Mouse (Mus musculus) heart, postnatal 36 days (tissue): Measurements from ENCODE around the gene 2310039H08Rik. TPM values are rescaled to one million over a fixed set of nuclear protein-coding genes. Genes with fewer than 3 reads are reported as not detected.

Source experiments
- DNase-seq, 2 experiments: peaks; one replicate each; pipeline ENCODE4 v3.0.0; 2021 to 2022
- intact Hi-C: fragments of 180-260 bp; cut with DNase I; formaldehyde crosslinking; loops from one replicate; pipeline ENCODE4 v1.15.1; 2025
- total RNA-seq, 2 experiments: library from RNA; stranded (reverse); gene quantifications; 2 replicates each; pipeline ENCODE4 v1.2.3; 2021

Gene 2310039H08Rik
- total RNA-seq, 2 experiments from 2014 or later, result 25.4 to 27.6 TPM

DNA sequence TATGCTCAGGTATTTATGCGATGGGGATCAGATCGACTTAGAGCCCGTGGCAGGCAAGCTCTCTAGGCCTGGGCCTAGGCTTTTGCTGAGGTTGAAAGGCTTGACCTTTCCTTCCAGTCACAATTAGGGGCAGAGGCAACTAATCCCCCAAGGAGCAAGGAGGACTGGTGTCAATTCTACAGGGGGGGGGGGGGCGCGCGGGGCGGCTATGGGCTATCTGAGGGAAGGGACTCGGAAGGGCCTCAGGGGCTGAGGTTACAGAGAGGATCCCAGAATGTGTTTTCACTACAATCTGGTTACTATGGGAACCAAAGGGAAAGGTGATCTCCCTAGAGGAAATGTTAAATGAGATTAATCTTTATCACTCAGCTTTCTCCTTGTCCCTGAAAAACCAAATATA is 25.0 kb downstream of the 2310039H08Rik start:
- DNase-seq, result no peak
- intact Hi-C loops, result no loop called here

GRCm38 (mm10) chr17:46799680-46800079 is 27.2 kb downstream of the 2310039H08Rik start:
- intact Hi-C loops, result no loop called here
- DNase-seq, result no peak

DNA sequence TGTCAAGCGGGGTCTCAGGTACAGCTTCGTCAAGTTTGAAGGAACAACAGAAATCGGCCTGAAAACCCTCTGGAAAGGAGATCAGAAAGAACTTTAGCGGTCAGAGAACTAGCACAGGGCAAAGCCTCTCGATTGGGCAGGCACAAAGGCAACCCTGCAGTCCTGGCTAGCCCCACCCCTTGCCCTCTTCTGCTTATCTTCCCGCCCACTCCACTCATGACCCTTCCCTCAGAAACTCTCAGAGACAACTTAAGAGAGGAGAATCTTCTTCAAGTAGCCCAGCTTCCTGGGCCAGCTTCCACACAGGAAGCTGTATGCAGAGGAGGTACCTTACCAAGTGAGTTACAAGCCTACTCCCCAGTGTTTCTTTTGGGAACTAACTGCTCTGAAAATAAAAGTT is 29.3 kb downstream of the 2310039H08Rik start:
- intact Hi-C loops, result no loop called here
- no peak for DNase-seq

GRCm38 (mm10) chr17:46808376-46808775 is 35.9 kb downstream of the 2310039H08Rik start:
- no peak for DNase-seq
- intact Hi-C loops, result loop anchor here (5.0 kb wide), 1 partner anchor 79 kb away; no protein-coding TSS in a partner anchor

DNA sequence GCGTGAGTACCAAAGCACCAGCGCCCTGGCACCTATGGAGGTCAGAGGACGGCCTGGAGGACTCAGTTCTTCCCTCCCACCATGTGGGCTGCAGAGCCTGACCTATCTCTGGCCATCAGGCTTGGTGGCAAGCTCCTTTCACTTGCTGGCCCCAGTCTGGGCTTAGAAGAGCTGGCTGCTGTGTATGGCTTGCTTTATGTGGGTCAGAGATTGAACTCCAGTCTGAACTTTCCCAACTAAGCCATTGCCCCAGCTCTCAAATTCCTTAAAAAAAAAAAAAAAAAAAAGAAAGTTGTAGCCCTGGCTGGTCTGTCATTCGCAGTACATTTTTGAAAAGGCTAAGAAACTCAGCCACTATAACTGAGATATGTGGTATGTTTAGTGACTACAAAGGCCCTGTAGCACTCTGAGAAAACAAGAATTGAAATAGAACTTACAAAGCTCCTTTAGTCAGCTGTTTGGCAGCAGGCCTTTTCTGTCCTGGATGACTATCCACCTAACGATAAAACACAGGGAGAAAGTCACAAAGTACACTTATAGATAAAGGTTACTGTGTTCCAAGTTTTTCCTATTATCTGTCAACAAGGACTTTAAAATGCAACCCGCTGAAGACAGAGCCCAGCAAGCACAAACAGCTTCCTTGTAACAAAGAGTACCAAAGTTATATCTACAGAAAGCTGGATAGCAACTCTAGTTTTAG is 36.8 kb downstream of the 2310039H08Rik start:
- peak in 1 of 2 experiments; percentile 35 for DNase-seq
- intact Hi-C loops, result loop anchor here (5.0 kb wide), 1 partner anchor 78 kb away; no protein-coding TSS in a partner anchor

GRCm38 (mm10) chr17:46810672-46811071 is 38.2 kb downstream of the 2310039H08Rik start:
- intact Hi-C loops, result loop anchor here (5.0 kb wide), 1 partner anchor 42 kb away; no protein-coding TSS in a partner anchor
- no peak for DNase-seq

GRCm38 (mm10) chr17:46812442-46812841 is 40.0 kb downstream of the 2310039H08Rik start:
- intact Hi-C loops, result loop anchor here (5.0 kb wide), 1 partner anchor 40 kb away; no protein-coding TSS in a partner anchor
- DNase-seq, result no peak

GRCm38 (mm10) chr17:46813637-46814036 is 41.2 kb downstream of the 2310039H08Rik start:
- intact Hi-C loops, result loop anchor here (5.0 kb wide), 1 partner anchor 39 kb away; no protein-coding TSS in a partner anchor
- DNase-seq, result no peak

DNA sequence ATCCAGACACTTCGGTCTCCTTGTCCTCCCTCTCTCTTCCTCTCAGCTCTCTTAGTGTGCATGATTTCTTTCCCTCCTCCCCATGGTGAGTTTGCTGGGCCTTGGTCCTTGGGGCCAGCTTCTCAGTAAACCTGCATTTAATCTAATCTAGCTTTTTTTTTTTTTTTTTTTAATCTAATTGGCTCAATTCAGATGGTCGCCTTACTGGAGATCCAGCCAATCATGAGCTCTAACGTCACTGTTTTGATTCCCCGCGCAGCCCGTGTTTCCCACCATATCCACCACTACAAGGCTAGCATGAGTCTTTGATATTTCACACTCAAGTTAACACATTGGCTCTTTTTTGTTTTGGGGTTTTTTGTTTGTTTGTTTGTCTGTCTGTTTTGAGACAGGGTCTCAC is 42.1 kb downstream of the 2310039H08Rik start:
- intact Hi-C loops, result loop anchor here (5.0 kb wide), 1 partner anchor 38 kb away; no protein-coding TSS in a partner anchor
- no peak for DNase-seq

GRCm38 (mm10) chr17:46816306-46816705 is 43.9 kb downstream of the 2310039H08Rik start:
- DNase-seq, result no peak
- intact Hi-C loops, result no loop called here

- intact Hi-C loops, result no loop called here
- no peak for DNase-seq
These were observed 45.3 kb downstream of the 2310039H08Rik start for GRCm38 (mm10) chr17:46817734-46818158.

- DNase-seq, result no peak
- intact Hi-C loops, result no loop called here
These were observed 48.2 kb downstream of the 2310039H08Rik start for GRCm38 (mm10) chr17:46820628-46821027.

Other genes with a start within 250 kb of the 2310039H08Rik start
- gene Cul9, start 226.2 kb upstream of the 2310039H08Rik start, total RNA-seq, result 10 to 100 TPM; 20.3 to 24.0 TPM
- gene Srf, start 216.5 kb upstream of the 2310039H08Rik start, total RNA-seq, result 10 to 100 TPM; 85.7 to 94.7 TPM
- 1 to 10 TPM; 2.7 to 4.0 TPM for gene Ptk7, start 143.1 kb upstream of the 2310039H08Rik start, total RNA-seq
- gene Klc4, start 126.6 kb upstream of the 2310039H08Rik start, total RNA-seq, result 10 to 100 TPM; 24.5 to 29.1 TPM
- 100 to 1,000 TPM; 130 to 134 TPM for gene Mrpl2, start 126.4 kb upstream of the 2310039H08Rik start, total RNA-seq
- 10 to 100 TPM; 20.7 to 23.8 TPM for gene Cul7, start 122.3 kb upstream of the 2310039H08Rik start, total RNA-seq
- 10 to 100 TPM in 1 of 2 experiments, 1 to 10 TPM in 1; 9.5 to 10.7 TPM for gene Rrp36, start 98.3 kb upstream of the 2310039H08Rik start, total RNA-seq
- gene Mea1, start 93.8 kb upstream of the 2310039H08Rik start, total RNA-seq, result 10 to 100 TPM; 48.0 to 49.3 TPM
- gene Klhdc3, start 91.7 kb upstream of the 2310039H08Rik start, total RNA-seq, result 10 to 100 TPM; 85.5 to 87.7 TPM
- 10 to 100 TPM; 33.2 TPM for gene Ppp2r5d, start 67.5 kb upstream of the 2310039H08Rik start, total RNA-seq
- 10 to 100 TPM; 31.8 to 32.3 TPM for gene Pex6, start 61.2 kb upstream of the 2310039H08Rik start, total RNA-seq
- gene Gnmt, start 43.5 kb upstream of the 2310039H08Rik start, total RNA-seq, result 1 to 10 TPM; 1.8 to 3.1 TPM
- gene Cnpy3, start 20.4 kb upstream of the 2310039H08Rik start, total RNA-seq, result 10 to 100 TPM; 18.4 to 19.2 TPM
- not detected for gene Ptcra, start 8.9 kb upstream of the 2310039H08Rik start, total RNA-seq
- gene Rpl7l1, start 10.0 kb downstream of the 2310039H08Rik start, total RNA-seq, result 10 to 100 TPM; 54.2 to 55.4 TPM
- 10 to 100 TPM; 14.9 to 15.3 TPM for gene Bicral, start 85.8 kb downstream of the 2310039H08Rik start, total RNA-seq
- 10 to 100 TPM; 15.9 to 16.6 TPM for gene Tbcc, start 118.0 kb downstream of the 2310039H08Rik start, total RNA-seq
- not detected for gene Prph2, start 137.8 kb downstream of the 2310039H08Rik start, total RNA-seq
- 10 to 100 TPM; 84.2 to 89.3 TPM for gene Ubr2, start 237.9 kb downstream of the 2310039H08Rik start, total RNA-seq